Mouse (Mus musculus) megakaryocyte-erythroid progenitor cell, adult 5 weeks (primary cell): ENCODE data around the gene Loxl1. TPM values are rescaled to one million over a fixed set of nuclear protein-coding genes. Genes with fewer than 3 reads are reported as not detected.

Source experiments
- polyA plus RNA-seq: library from polyadenylated mRNA; stranded (reverse); fragments of >175 nt; gene quantifications from 2 replicates; pipeline ENCODE4 v1.2.3, GENCODE M21; 2012

The Loxl1 gene
- polyA plus RNA-seq: 0.10 TPM in 1 of 2 replicates, not detected in the other

DNA sequence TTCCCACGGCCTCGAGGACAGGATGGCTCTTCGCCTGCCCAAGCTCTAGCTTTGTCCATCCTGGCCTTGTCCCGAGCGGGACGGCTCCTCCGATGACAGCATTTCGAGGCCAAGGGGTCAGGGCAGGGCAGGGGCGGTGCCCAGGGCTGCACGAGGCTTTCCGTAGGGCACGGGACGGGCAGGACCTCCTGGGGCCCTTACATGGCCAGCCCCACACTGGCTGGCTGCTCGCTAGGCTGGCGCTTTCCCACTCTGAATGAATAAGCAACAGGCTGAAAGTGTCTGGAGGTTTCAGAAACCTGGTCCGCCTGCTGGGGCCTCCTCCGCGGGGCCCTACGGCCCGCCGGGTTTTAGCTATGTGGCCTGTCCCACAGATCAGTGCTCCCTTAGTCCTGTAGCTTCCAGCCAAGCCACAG, at the start of gene Loxl1:
Gene Loxl1 (minus strand): TSS at position 243 of the 416 bp plus-strand sequence.

DNA sequence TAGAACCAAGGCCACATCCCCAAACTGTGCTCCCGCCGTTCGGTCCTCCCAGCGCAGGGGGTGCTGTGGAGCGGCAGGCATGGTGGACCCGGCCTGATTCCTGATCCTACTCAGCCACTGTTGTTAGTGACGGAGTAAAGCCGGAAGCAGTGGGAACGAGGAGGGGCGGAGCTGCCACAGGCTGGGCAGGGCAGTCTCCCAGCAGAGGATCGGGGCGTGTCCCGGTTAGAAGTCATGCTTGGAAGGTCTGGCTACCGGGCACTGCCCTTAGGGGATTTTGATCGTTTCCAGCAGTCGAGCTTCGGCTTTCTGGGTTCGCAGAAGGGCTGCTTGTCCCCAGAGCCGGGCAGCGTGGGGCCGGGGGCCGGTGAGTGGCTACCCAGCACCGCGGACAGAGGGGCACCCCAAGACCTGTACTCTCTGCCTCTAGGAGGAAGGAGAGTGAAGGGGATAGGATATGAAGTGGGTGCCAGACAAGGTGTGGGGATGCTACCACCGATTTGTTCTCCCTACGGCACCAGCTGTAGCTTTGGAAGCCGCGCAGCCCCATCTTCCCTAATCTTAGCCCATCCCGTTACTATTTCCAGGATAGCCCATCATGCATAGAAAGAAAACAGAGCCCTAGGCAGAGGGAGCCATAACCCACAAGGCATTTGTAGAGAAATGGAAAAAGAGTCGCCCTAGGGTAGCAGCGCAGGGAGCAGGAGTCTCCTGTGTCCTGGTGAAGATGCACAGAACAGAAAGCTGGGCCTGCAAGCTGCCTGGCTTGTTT, 59.8 kb downstream of the Loxl1 start, which contains the start of gene Stoml1:
Gene Stoml1 (plus strand): TSS at position 132 of the 772 bp plus-strand sequence.

GRCm38 (mm10) chr9:58249592-58250192, 63.3 kb downstream of the Loxl1 start, which contains the start of gene Pml:
TSS of gene Pml (minus strand) at chr9:58249786.

Other genes with a start within 250 kb of the Loxl1 start
- not detected in 2 replicates for gene Stra6, start 249.4 kb downstream of the Loxl1 start, polyA plus RNA-seq
- gene Ccdc33, start 194.4 kb downstream of the Loxl1 start, polyA plus RNA-seq: not detected in 2 replicates
- gene Islr, start 108.9 kb downstream of the Loxl1 start, polyA plus RNA-seq: 0.07 and 0.44 TPM in 2 replicates
- gene Islr2, start 108.9 kb downstream of the Loxl1 start, polyA plus RNA-seq: 0.22 and 0.34 TPM in 2 replicates
- gene Pml, start 63.4 kb downstream of the Loxl1 start, polyA plus RNA-seq: 150 and 177 TPM in 2 replicates
- gene Stoml1, start 60.0 kb downstream of the Loxl1 start, polyA plus RNA-seq: 6.7 and 7.1 TPM in 2 replicates
- gene Tbc1d21, start 57.3 kb upstream of the Loxl1 start, polyA plus RNA-seq: not detected in 2 replicates
- gene Insyn1, start 175.4 kb upstream of the Loxl1 start, polyA plus RNA-seq: 0.20 TPM in 1 of 2 replicates, not detected in the other
- gene Cd276, start 242.3 kb upstream of the Loxl1 start, polyA plus RNA-seq: 0.02 and 0.11 TPM in 2 replicates